Mouse (Mus musculus) Muller cell, postnatal 12 days (primary cell): ENCODE results near the gene Kcnk1.
A peak's percentile ranks its signal among the peaks of the same experiment; 100 is the strongest.

Source experiments
- DNase-seq: peaks from one replicate; pipeline ENCODE4 v3.0.0-alpha.2; 2015; ENCODE audit errors: inconsistent ontology term

The Kcnk1 gene

DNA sequence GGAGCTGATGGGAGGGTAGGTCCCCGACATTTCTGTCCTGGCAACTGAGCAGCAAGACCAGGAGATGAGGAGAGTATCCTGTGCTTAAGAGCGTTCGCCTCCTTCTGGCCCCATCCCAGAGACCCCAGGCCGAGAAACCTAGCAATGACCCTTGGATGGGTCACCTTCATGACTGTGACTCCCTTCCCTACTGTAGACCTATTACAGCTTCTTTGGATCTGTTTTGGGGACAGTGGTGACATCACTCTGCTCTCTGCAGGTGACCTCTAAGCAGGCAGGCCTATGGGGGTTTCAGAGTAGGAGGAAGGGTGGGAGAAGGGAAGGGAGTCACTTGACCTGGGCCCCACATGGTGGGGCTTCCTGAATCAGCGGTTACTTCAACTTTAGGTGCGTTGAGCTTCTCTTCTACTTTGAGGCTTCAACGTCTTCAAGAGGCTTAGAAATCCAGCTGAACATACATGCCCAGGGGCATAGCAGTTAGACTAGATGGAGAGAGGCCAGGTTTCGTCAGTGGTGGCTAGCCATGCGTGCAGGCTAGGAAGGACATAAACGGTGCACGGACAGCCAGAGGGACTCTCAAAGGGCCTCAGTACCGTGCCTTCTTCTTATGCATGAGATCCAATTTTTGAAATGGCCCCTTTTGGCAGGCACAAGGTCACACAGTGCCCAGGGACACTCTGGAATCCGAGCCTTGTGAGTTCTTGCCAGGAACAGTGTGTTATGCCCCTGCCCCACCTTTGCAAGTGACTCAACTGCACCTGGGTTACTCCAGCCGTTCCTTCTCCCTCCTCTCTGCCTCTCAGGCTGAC, 1.3 kb downstream of the Kcnk1 start:
- DNase-seq, result peak; percentile 54

DNA sequence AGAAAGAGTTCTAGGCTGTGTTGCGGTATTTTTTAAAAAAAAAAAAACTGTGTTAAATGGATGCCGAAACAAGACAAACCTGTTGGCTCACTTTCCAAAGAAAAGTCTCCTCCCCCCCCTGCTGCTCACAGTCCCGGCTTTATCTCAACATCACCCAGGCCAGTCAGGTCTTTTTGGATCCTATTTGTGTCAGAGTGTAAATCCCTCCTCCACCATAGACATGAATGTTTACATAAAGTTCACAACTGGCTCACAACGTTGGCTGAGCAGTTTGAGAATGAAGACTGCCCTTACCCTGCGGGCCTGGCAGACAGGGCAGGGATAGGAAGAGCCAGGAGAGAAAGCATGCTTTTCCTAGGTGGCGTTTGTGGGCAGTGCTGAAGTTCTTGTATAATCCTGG, 2.0 kb downstream of the Kcnk1 start:
- peak; percentile 42 for DNase-seq

DNA sequence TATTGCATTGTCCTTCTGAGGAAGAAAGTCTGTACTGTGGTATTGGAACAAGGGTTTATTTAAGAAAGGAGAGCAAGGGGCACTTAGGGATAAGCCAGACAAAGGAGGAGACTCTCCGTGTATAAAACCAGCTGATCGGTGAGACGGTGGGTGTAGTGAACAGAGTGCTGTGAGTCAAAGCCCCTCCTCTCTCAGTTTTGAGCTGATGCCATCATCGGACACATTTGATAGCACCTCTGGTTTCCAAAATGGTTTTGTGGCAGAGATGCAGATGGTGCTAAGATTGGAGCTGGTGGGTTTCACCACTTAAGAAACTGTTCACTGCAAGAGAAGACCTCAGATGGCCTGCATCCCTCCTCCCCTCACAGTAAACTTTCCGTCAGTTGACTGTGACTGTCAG, 2.6 kb downstream of the Kcnk1 start:
- DNase-seq, result no peak

DNA sequence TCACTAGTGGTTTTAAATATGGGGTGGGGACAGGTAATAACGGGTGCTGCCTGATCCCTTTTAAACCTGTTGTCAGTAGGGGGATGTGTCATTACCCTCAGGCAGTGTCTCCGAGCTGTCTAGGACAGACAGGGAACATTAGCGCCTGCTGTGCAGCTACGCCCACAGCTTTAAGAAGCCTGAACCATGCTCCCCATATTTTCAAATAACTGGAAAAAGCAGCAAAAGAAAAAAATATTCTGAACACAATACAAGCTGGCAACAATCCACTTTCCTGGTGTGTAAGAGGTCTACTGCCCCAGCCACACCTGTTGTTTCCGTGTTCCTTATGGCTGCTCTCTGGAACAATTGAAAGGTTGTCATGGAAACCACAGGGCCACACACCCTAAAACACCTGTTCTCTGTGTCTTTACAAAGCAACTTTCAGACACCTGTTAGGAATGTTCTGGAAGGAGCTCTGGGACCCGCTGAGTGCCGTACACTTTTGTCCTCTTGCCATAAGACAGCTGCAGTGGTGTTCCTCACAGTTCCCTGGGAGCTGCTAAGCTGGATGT, 4.9 kb downstream of the Kcnk1 start:
- no peak for DNase-seq

DNA sequence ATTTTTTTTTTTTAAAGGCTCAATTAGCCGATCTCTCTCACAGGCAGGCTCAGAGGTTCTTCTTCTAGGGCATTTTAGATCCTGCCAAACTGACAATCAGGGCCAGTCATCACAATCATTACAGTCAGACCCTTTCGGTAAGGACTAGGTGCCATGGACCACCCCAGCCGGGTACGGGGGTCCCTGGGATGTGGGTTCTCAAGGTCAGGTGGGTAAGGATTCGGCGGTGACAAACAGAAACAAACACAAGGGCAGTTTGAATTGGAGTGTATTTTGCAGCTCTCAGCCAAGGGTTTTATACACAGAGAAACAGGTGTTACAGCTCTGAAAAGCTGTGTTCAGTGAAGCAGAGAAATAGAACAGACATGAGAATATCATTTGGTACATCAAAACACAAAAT, 8.6 kb downstream of the Kcnk1 start:
- no peak for DNase-seq

DNA sequence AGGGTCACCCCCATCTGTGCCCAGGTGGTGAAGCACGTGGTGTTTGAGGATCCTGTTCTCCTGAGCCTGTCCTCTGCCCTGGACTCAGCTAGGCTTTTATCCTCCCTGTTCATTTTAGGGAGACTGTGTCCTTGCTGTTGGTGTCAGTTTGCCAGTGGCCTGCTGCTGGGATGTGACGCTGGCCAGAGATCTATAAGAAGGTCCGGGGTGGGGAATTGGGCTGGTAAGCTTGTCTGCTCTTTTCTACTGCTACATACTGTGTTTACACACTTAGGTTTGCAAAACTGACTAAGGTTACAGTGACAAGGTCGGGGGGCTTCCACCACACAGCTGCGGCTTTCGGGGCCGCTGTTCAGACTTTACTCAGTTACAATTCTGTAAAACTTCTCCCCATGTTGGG, 10.0 kb downstream of the Kcnk1 start:
- no peak for DNase-seq

DNA sequence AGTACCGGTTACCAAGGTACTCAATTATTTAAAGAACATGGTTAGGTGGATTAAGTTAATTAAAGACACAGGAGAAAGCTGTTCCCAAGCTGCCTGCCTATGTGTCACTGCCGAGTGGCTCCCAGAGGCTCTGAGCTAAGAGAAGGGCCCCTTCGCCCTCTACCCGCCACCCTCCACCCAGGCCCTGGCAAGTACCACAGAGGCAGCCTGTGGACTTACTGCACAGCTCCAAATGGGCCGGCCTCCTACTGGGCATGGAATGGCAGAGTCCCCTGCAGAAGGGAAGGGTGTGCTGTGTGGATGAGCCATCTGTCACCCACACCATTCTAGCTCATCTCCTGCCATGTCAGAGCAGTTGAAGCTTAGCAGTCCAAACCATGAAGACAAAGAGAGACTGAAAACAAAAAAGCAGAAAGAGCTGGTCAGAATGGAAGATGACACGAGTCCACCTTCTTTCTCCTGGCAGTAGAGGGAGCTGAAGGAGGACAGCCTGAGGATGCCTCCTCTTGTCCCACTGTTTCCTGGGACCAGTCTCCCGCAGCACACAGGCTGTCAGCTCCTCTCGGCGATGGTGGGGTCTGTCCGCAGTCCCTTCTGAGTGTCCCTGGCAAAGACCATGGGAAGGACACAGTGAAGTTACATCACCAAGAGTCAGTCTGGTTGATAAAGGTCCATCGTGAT, 11.5 kb downstream of the Kcnk1 start:
- DNase-seq, result peak; percentile 77

DNA sequence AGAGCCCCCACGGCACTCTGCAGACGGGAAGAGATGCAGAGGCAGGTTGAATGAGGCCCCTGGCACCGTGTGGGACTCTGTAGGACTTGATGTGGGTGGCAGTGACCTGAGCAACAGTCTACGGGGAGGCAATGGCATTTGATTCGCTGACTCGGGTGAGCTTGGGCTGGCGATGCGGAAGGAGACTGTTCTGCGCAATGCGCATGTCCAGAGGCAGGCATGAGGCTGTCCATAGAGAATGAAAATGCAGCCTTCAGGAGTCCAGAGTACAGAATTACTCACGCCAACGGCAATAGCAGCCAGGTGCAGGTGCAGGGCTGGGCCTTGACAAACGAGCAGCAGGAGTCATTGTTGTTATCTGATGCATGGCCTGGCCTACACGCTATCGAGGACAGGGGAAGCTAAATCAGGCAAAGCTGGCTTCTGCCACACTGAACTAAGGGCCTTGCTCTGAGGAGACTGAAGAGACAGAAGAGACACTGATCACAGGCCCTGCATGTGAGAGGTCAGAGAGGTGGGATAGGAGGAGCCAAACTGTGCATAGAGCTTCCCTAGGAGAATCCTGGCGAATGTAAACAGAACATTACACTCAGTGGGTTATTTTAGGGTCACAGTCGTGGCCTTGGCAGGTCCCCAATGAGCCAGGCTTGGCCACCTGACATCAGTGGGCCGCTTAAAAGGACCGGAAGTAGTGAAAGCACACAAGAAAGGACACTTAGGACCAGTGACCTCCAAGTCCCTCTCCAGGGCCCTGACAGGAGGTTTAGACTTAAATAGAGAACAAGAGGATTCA, 12.8 kb downstream of the Kcnk1 start:
- DNase-seq, result no peak

DNA sequence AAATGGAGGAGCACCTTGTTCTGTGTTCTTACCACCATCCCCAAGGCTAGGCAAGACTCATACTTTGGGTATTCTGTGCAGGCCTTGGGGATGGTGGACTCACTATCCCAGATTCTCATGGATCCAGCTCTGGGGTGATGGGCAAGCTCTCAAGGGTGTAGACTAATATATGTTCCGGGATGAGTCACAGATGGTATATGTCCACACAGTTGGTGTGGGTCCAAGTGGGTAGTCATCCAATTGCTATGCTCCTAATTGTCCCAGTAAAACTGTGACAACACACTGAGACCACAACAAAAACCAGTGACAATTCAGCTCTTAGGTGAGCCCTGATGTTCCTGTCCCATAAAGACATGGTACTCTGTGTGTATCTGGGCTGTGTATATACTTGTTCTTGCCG, 14.0 kb downstream of the Kcnk1 start:
- DNase-seq, result peak; percentile 50

DNA sequence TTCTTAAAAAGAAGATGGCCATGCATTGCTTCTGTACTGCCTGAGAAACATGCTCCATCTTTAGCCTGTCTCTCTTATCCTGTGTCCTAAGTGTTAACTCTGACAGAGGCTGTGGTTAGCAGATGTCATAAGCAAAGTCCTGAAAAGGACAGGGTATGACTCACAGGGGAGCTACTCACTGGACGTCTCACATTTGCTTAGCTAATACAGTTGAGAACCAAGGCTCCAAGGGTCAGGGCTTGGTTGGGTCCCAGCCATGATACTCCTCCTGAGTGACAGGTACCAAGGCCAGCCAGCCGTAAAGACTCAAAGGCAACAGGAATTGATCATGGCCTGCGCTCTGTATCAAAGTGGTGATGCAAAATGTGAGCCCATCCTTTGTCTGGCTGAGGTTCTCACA, 15.9 kb downstream of the Kcnk1 start:
- DNase-seq, result peak; percentile 74

DNA sequence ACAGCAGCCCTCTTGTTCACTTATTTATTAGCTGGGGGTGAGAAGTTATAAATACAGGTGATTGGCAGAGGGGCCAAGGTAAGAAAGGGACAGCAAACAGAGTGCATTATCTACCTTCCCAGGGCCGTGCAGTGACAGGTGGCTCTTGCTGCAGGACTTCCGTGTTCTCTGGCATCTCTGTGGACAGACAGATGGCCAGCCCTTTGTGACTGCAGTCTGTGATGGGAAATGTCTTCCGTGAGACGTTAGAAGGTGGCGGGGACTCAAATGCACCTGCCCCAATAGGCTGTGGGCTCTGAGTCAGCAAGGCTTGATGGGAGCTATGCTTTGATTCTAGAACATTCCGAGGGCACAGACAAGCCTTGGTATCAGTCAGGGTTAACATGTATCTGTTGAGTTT, 17.4 kb downstream of the Kcnk1 start:
- DNase-seq, result no peak

DNA sequence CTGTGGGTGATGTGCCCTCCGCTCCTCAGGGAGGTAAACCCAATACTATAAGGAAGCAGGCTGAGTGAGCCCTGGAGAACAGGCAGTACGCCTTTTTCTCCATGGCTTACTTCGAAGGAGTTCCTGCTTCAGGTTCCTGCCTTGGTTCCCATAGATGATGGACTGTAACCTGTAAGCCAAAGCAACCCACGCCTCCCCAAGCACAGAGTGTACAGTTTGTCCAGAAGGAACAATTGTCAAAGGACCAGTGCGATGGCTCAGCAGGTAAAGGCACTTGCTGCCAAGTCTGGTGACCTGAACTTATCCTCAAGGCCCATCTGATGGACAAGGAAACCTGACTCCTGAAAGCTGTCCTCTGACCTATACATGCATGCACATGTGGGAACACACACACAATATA, 18.7 kb downstream of the Kcnk1 start:
- DNase-seq, result no peak

DNA sequence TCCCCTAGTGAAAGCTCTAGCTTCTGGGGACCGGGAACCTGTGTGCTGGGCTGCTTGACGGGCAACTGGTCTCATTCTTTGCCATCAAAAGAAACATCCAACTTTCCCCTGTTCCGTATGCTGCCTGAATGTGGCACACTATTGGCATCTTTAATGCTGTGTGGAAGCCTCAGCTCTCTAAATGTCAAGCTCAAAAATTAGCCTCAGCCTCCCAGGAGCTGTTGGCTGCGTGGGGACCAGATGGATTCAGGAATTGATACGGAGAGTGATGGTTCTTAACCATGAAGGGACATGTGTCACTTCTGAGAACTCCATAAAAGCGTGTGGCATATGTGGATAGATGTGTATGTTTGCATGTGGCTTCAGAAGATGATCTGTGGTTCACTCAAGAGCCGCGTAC, 27.0 kb downstream of the Kcnk1 start:
- DNase-seq, result no peak

DNA sequence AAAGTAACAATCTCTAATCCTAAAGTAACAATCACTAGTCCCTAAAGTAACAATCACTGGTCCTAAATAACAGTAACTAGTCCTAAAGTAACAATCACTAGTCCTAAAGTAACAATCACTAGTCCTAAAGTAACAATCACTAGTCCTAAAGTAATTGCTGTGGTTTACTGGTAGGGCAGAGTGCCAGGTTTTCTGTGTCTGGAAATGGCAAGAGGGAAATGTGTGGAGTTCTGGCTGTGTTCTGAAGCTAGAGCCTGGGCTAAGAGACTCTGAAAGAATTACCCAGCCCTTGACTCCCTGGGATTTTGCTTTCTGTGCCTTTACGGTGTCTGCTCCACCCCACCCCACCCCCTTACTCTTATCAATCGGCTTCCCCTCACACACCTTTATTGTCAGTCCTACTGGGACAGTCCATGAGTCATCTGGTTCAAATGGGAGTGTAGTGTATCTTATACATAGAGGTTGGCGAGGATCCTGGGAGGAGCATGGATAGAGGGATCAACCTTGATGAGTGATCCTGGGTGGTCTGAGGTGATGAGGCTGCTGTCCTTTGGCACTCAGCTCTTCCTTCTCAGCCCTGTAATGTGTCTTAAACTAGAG, 28.8 kb downstream of the Kcnk1 start:
- peak; percentile 17 for DNase-seq

DNA sequence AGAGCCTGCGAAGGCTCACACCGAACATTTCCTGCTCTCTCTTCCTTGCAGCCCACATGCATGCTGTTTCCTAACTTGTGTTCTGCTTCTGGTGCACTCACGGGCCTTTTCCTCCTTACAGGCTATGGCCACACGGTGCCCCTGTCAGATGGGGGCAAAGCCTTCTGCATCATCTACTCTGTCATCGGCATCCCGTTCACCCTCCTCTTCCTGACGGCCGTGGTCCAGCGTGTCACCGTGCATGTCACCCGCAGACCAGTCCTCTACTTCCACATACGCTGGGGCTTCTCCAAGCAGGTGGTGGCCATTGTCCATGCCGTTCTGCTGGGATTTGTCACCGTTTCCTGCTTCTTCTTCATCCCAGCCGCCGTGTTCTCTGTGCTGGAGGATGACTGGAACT, 29.9 kb downstream of the Kcnk1 start:
- no peak for DNase-seq

DNA sequence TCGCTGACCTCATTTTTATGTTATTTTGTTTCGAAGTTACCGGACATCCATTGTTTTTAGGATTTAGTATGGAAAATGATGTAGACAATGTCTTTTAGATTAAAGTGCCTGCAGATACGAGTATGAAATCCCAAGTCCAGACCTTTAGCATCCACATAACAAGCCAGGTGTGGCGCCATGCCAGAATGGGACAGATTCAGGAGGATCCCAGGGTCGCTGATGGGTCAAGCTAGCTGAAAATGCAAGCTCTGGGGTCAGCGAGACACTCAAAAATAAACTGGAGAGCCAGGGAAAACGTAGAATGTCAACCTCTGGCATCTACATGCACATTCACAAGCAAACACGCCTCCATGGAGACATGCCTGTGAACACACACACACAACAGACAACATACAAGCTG, 31.2 kb downstream of the Kcnk1 start:
- DNase-seq, result no peak

DNA sequence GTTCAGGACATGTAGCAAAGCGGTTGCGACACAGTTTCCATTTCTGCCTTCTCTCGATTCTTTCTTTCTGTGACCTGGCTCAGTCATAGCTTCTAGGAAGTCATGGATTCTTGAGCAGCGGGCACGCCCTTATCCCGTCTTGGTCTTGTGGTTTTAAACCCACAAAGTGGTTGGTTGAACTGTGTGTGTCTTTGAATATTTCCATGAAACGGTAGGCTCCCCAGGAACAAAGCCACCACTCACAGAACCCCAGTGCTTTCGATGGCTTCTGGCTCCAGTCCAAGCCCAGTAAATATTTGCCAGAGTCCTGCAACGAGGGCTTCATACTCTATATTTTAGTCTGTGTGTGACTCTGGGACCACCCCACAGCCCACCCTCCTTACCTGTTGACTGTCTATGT, 31.6 kb downstream of the Kcnk1 start:
- peak; percentile 42 for DNase-seq

DNA sequence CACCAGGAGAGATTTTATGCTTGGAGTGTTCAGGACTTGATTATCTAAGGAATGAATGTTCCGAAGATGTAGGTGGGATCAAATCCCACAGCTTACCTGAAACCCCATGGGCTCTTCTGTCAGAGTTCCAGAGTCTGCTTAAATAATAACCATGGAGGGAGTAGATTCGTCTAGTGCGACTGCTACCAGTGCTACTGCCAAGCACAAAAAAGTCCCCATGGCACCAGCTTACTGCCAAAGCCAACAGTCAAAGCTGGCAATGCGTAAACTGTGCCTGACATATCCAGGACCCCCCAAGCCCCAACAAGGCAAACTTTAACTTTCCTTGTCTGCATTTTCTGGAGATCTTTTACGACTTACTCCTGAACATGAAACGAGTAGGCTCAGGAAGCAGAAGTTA, 32.5 kb downstream of the Kcnk1 start:
- no peak for DNase-seq

DNA sequence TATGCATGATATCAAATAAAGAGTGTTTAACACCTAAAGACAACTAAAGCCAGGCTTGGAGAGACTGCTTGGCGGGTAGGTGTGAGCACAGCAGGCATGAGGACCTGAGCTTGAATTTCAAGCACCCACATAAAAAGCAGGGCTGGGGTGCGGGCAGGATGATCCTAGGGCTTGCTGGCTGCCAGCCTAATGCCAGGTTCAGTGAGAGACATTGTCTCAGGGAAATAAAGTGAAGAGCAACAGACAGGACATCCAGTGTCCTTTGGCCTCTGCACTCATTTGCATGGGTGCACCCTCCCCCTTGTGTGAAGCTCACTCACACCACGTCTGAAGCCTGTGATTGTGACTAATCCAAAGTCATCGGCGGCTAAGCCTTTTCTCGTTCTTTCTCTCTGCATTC, 34.0 kb downstream of the Kcnk1 start:
- DNase-seq, result no peak

DNA sequence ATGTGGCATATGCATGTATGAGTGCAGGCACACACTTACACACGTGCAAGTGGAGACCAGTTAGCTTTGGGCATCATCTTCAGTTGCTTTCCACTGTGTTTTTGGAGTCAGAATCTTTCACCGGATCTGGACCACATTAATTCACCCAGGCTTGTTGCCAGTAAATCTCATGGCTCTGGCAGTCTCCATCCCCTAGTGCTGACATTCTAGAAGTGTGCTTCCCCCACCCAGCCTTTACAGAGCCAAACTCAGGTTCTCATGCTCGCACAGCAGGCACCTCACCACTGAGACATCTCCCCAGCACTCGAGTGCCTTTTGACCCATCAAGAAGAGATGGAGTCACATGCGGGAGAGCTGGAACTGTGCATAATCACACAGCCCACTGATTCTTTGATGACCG, 37.8 kb downstream of the Kcnk1 start:
- no peak for DNase-seq

DNA sequence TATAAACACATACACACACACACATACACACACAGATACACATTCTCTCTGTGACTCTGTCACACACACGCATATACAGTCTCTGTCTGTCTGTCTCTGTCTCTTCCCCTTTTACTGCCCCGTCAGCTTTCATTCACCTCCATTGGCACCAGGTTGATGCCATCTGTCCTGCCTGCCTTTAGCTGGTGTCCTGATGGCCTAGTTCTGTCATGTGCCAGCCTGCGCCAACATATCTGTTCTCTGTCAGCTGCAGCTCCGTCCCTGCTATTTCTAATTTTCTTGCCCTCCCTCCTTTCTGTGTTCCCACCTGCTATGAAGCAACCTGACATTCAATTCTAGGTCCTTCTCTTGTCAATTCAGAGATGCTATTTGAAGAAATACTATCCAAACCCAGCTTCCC, 40.1 kb downstream of the Kcnk1 start:
- no peak for DNase-seq

DNA sequence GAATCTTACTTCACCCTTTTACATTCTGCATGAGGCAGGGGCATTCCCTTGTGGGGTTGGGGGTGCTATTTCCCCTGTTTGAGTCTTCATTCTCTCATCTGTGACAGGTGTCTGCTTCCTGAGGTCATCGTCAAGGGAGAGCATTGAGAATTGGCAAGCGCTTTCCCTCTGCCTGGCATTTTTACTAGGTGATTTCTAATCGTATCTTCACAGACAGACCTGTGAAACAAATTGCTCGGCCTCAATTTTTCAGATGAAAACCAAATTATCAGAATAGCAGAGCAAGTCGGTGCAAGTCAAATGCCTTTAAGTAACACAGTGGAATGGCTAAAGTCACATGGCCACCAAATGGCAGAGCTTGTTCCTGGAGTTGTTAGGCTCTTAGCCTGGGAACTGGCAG, 41.4 kb downstream of the Kcnk1 start:
- DNase-seq, result no peak
